Mouse (Mus musculus) CD4-positive helper T cell, adult 2 months (primary cell): ENCODE results near the gene Uba5.
A peak's percentile ranks its signal among the peaks of the same experiment; 100 is the strongest.

Experiments
- DNase-seq: peaks from one replicate; pipeline ENCODE4 v3.0.0-alpha.2; 2012; ENCODE audit warnings: low read depth, missing footprints, low spot score

Gene Uba5

GRCm38 (mm10) chr9:104063244-104063961, 469 bp upstream of the Uba5 start, which contains the start of gene Acad11:
TSS of gene Acad11 (plus strand) at chr9:104063377.
- DNase-seq: peak; percentile 92

- DNase-seq: no peak
Observed at GRCm38 (mm10) chr9:104051028-104051427, 11.9 kb downstream of the Uba5 start.

- no peak for DNase-seq
Observed at GRCm38 (mm10) chr9:104043676-104044075, 19.3 kb downstream of the Uba5 start.

- no peak for DNase-seq
Observed at GRCm38 (mm10) chr9:104040362-104040761, 22.6 kb downstream of the Uba5 start, which contains the start of gene Gm28305. TSS of gene Gm28305 (plus strand) at chr9:104040662.

GRCm38 (mm10) chr9:104039742-104040141, 23.2 kb downstream of the Uba5 start:
- no peak for DNase-seq

- no peak for DNase-seq
Observed at GRCm38 (mm10) chr9:104039031-104039695, 23.8 kb downstream of the Uba5 start.

- no peak for DNase-seq
Observed at GRCm38 (mm10) chr9:104038266-104038665, 24.7 kb downstream of the Uba5 start.

DNA sequence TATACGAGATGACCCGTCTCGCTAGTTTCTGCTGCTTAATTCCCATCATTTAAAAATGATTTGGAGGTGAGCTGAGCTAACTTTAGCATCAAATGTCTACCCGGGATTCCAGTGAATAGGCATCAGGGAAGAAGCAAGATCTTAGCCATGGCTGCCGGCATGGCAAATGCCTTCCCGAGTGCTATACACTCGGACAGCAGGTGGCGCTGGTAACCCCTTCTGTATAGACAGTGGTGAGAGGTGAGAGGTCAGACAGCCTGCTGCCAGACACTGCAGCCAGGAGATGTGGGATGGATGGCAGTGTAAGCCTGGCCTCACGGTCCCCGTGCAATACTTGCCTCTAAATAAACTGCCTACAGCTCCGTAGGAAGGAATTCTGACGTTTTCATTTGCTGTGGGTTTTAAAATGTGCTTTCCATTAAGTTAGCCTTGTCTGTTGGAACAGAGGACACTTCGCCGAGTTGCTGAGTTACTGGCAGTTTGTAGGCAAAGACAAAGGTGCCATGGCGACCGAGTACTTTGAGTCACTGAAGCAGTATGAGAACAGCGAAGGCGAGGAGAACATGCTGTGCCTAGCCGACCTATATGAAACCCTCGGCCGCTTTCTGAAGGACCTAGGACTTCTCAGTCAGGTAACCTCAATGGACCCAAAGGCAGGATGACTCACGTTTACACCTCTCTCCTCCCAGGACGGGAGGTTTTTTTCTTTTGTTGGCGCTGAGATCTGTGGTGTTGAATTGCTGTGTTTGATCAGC, 27.5 kb downstream of the Uba5 start:
- DNase-seq: peak; percentile 63

- no peak for DNase-seq
Observed at GRCm38 (mm10) chr9:104034718-104035117, 28.2 kb downstream of the Uba5 start.

GRCm38 (mm10) chr9:104034231-104034630, 28.7 kb downstream of the Uba5 start:
- no peak for DNase-seq

DNA sequence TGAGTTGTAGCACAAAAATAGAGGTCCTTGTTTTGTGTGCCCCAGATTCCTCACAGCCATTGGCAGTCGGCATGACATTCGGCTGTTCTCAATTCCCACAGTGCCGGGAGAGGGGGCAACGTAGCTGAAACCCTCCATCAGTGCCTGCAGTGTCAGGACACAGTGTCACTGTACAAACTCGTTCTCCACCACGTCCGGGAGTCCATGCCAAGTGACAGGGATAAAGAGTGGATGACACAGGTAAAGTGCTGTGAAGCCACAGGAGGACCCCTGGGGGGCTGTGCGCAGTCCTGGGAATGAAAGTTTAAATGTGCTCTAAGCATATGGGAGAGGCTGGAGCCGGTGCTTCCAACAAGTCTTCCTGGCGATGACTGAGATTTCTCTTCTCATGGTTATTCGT, 33.1 kb downstream of the Uba5 start:
- DNase-seq: no peak

GRCm38 (mm10) chr9:104027186-104027585, 35.7 kb downstream of the Uba5 start:
- no peak for DNase-seq

DNA sequence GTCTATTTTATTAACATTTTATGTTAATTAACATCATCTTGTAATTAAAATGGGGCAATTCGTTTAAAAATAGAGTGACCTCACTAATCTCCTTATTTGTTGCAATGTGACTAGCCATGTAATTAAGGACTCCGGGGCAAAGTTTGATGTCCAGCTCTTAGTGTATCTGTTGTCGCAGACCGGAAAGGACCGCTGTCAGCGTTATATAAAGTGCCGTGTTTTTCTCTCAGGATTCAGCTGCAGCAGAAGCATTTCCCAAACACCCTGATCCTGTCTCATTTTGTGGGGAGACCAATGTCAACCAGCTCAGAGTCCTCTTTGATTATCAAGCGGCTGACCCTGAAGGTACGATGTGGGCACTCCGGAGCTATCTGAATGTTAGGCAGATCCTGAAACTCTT, 41.9 kb downstream of the Uba5 start:
- DNase-seq: no peak

- DNase-seq: no peak
Observed at GRCm38 (mm10) chr9:104014526-104014925, 48.4 kb downstream of the Uba5 start.

- DNase-seq: peak; percentile 77
Observed at GRCm38 (mm10) chr9:104002913-104003330, 60.0 kb downstream of the Uba5 start.

DNA sequence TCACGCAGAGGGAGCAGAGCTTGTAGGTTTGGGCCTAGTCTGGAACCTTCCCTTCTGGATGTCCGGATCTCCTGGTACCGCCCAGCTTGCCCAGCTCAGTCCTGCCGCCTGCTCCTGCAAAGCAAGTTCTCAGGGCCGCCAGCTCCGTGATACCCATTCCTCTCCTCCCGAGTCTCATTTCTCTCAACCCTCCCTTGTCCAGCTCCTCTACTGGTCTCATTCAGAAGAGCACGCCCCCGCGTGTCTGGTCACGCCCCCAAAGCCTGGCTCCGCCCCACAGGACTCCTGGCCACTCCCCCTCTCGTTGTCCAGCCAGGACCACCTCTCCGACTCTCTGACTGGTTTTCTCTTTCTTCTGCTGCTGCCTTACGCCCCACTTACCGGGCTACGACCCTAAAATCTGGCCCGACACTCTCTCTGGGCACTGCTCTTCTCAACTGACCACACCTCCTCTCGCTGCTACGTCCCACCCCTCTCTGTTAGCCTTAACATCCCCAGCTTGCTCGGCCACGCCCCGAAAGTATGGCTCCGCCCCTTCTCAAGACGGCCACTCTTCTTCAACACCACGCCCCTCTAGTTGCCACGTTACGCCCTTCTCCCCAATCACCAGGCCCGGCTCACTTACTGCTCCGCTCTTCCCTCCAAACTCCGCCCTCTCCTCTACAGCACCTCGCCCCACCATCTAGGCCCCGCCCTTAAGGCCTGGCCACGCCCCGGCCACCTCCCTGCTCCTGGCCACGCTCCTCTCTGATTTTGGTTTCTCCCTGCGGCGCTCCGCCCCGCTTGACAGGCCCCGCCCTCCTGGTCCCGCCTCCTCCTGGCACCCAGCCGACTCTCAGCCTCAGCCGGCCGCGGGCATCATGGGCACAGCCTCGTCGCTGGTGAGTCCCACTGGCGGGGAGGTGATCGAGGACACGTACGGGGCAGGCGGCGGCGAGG, 60.7 kb downstream of the Uba5 start, which contains the start of gene Nphp3:
Nphp3 (plus strand) TSS at position 624 of the 939 bp plus-strand sequence.
- DNase-seq: peak; percentile 98

DNA sequence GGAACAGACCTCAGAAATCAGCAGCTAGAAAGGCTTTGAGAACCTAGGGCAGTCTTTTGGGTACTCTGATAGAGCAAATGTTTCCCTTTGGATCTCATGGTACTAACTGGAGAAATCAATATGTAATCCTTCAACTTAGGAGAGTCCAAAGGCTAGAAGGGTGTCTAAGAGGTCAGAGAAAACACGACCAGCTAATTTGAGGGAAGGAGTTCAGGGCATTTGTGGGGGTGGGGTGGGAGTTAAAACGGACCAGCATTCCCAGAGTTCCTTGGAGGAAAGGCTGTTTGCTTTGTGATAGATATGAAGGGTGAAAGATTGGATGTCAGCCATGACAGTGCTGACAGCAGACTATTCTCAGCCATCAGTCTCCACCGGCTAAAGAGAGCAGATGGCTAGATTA, 62.3 kb downstream of the Uba5 start:
- DNase-seq: no peak
